Comparison of ENCODE assay signal across 30 mouse cellular contexts in the genomic region with DNA sequence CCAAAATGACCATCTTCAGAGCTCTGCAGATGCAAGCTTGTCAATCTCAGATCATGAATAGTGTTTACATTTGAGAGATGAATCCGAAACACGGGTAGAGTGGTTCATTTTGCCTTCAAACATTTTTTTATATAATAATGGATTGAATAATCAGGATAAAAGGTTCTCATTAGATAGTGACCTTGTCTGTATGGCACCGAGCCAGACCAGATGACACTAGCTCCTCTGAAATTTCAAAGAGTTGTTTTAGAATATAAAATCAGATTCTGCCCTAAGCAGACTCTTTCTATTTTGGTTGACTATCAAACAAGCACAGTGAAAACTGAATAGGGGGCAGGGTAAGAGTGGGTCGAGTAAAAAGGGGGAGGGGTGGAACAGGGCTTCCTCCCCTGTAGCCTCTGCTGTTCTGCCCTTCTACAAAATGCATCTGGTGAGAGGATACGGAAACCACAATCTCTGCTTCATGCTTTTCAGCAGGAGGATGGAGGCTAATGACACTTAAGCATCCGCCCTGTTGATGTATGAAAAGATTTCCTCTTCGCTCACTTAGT.
A peak's percentile ranks its signal among the peaks of the same experiment; 100 is the strongest.
DNase-seq lines count a peak whose midpoint lies in the region; ATAC-seq and TF ChIP-seq lines count a peak whose summit lies in the region.
"Had no signal": no experiment of that assay in that cellular context is flagged by ENCODE, and none has a peak within 500 bp of the region (broad histone marks: within the 10 kb centered on the region; RNA-seq: fewer than 3 reads in every experiment).

No protein-coding gene starts in this region.

- H3K79me2 ChIP-seq in heart, adult 2 months (replicated peaks; ENCODE audit: control insufficient read depth, insufficient read depth, low read length), result no peaks in the 10 kb centered on the region

- peak; percentile 22 for DNase-seq in adrenal gland, postnatal 10 days
- DNase-seq in adrenal gland, postnatal 4 days (ENCODE audit: low spot score in 2 of 2), result no peak
- no peak for DNase-seq in midbrain, embryonic 10.5 days (ENCODE audit: low spot score)
- DNase-seq in adrenal gland, postnatal 25 days, result peak; percentile 35
- peak; percentile 37 for DNase-seq in forebrain, embryonic 14.5 days (ENCODE audit: low spot score)
- no peak for DNase-seq in heart, adult 2 months
- no peak for DNase-seq in left cerebral cortex, adult 8-10 months (ENCODE audit: low spot score in 2 of 2)
- DNase-seq: cerebellum, adult 9-10 months; gastrocnemius, postnatal 25 days; heart, adult 11 months; heart, postnatal 4 days; kidney, adult 9 months; kidney, postnatal 10 days; layer of hippocampus, postnatal 36 days; liver; lung, embryonic 14.5 days; lung, postnatal 14 days; right cerebral cortex, postnatal 4 days; thymus, adult 18-20 months; thymus, postnatal 25 days had no signal

- H3K27me3 ChIP-seq in midbrain, embryonic 12.5 days, result no peaks in the 10 kb centered on the region
- no peaks in the 10 kb centered on the region for H3K27me3 ChIP-seq in midbrain, embryonic 10.5 days (ENCODE audit: low read depth, poor library complexity, severe bottlenecking)
- H3K27me3 ChIP-seq in forebrain, embryonic 14.5 days (replicated peaks; ENCODE audit: control insufficient read depth, insufficient read depth, low read length), result no peaks in the 10 kb centered on the region
- no peaks in the 10 kb centered on the region for H3K27me3 ChIP-seq in heart, adult 2 months (ENCODE audit: control insufficient read depth, insufficient read depth, low read length)
- H3K27me3 ChIP-seq: embryonic facial prominence, embryonic 15.5 days; hindbrain, embryonic 13.5 days; liver, embryonic 15.5 days; neural tube, embryonic 12.5 days had no signal

- 82% methylated on average over 7 of the region's 7 CpGs for WGBS in midbrain, embryonic 12.5 days
- WGBS in midbrain, embryonic 10.5 days, result 84% methylated on average over 7 of the region's 7 CpGs
- 67% methylated on average over 7 of the region's 7 CpGs for WGBS in forebrain, embryonic 14.5 days
- 60% methylated on average over 7 of the region's 7 CpGs for WGBS in heart, adult 2 months

- H3K9me3 ChIP-seq in midbrain, embryonic 12.5 days, result no peaks in the 10 kb centered on the region
- H3K9me3 ChIP-seq in midbrain, embryonic 10.5 days (replicated peaks), result no peaks in the 10 kb centered on the region
- H3K9me3 ChIP-seq in forebrain, embryonic 14.5 days (replicated peaks; ENCODE audit: control insufficient read depth, low read length), result no peaks in the 10 kb centered on the region
- H3K9me3 ChIP-seq: embryonic facial prominence, embryonic 15.5 days; hindbrain, embryonic 13.5 days; liver, embryonic 15.5 days; neural tube, embryonic 12.5 days had no signal

- no peak for TF ChIP-seq CTCF in heart, adult 2 months (IDR thresholded peaks at IDR 0.05)

- no peak overlapping the region for H3K27ac ChIP-seq in midbrain, embryonic 12.5 days (replicated peaks)
- no peak overlapping the region for H3K27ac ChIP-seq in midbrain, embryonic 10.5 days (replicated peaks)
- H3K27ac ChIP-seq in forebrain, embryonic 14.5 days (ENCODE audit: low read depth, low read length), result no peak overlapping the region
- no peak overlapping the region for H3K27ac ChIP-seq in heart, adult 2 months
- H3K27ac ChIP-seq: embryonic facial prominence, embryonic 15.5 days; hindbrain, embryonic 13.5 days; liver, embryonic 15.5 days; neural tube, embryonic 12.5 days; stomach, postnatal 0 days had no signal

- no peak overlapping the region for H3K9ac ChIP-seq in midbrain, embryonic 12.5 days (replicated peaks)
- H3K9ac ChIP-seq in forebrain, embryonic 14.5 days (ENCODE audit: low read length), result no peak overlapping the region
- H3K9ac ChIP-seq in heart, adult 2 months (ENCODE audit: low read depth, low read length), result no peak overlapping the region
- H3K9ac ChIP-seq: embryonic facial prominence, embryonic 15.5 days; hindbrain, embryonic 13.5 days; liver, embryonic 15.5 days; lung, embryonic 14.5 days; neural tube, embryonic 12.5 days had no signal

- TF ChIP-seq POLR2A in heart, adult 2 months (IDR thresholded peaks at IDR 0.05; ENCODE audit: insufficient read depth, low read depth, low read length), result no peak

- TF ChIP-seq EP300 in heart, adult 2 months (IDR thresholded peaks at IDR 0.05; ENCODE audit: insufficient read depth, low read depth, low read length), result no peak

- no peak overlapping the region for H3K4me3 ChIP-seq in midbrain, embryonic 12.5 days
- no peak overlapping the region for H3K4me3 ChIP-seq in midbrain, embryonic 10.5 days
- no peak overlapping the region for H3K4me3 ChIP-seq in forebrain, embryonic 14.5 days (ENCODE audit: low read depth, low read length)
- no peak overlapping the region for H3K4me3 ChIP-seq in heart, adult 2 months
- H3K4me3 ChIP-seq: embryonic facial prominence, embryonic 15.5 days; hindbrain, embryonic 13.5 days; liver, embryonic 15.5 days; myocyte; neural tube, embryonic 12.5 days had no signal

- H3K36me3 ChIP-seq in midbrain, embryonic 12.5 days, result no peaks in the 10 kb centered on the region
- no peaks in the 10 kb centered on the region for H3K36me3 ChIP-seq in midbrain, embryonic 10.5 days
- no peaks in the 10 kb centered on the region for H3K36me3 ChIP-seq in forebrain, embryonic 14.5 days (ENCODE audit: control insufficient read depth, insufficient read depth, low read length)
- H3K36me3 ChIP-seq in heart, adult 2 months (ENCODE audit: control insufficient read depth, insufficient read depth, low read length), result no peaks in the 10 kb centered on the region
- H3K36me3 ChIP-seq: embryonic facial prominence, embryonic 15.5 days; hindbrain, embryonic 13.5 days; liver, embryonic 15.5 days; neural tube, embryonic 12.5 days had no signal

- peak; percentile 38; the same call in 1 of the 2 replicates for ATAC-seq in midbrain, embryonic 12.5 days (ENCODE audit: low FRiP score, low read depth)
- peak; percentile 65; the same call in 1 of the 2 replicates for ATAC-seq in forebrain, embryonic 14.5 days
- ATAC-seq: intestine, embryonic 16.5 days; Patski had no signal

- H3K4me1 ChIP-seq in midbrain, embryonic 12.5 days, result peaks cover 2% of the 10 kb centered on the region; the same call in 1 of the 2 replicates
- no peaks in the 10 kb centered on the region for H3K4me1 ChIP-seq in midbrain, embryonic 10.5 days
- peaks cover 8% of the 10 kb centered on the region; the same call in 1 of the 2 replicates for H3K4me1 ChIP-seq in forebrain, embryonic 14.5 days (ENCODE audit: control insufficient read depth, insufficient read depth, low read length)
- no peaks in the 10 kb centered on the region for H3K4me1 ChIP-seq in heart, adult 2 months (ENCODE audit: control insufficient read depth, insufficient read depth, low read length)
- H3K4me1 ChIP-seq: embryonic facial prominence, embryonic 15.5 days; hindbrain, embryonic 13.5 days; liver, embryonic 15.5 days; neural tube, embryonic 12.5 days had no signal

- no peak overlapping the region for H3K4me2 ChIP-seq in midbrain, embryonic 12.5 days (replicated peaks)
- H3K4me2 ChIP-seq in forebrain, embryonic 14.5 days (ENCODE audit: low read length), result no peak overlapping the region
- H3K4me2 ChIP-seq: embryonic facial prominence, embryonic 15.5 days; heart, embryonic 11.5 days; hindbrain, embryonic 13.5 days; liver, embryonic 15.5 days; lung, embryonic 14.5 days; neural tube, embryonic 12.5 days had no signal

- intact Hi-C loops in heart, adult 2 months (cut with DNase I), result no loop called here

Comparison
In these comparisons a context has a peak if more than half of its experiments do, and no peak if none do; other contexts are left out.
1. DNase-seq: peak in adrenal gland, postnatal 10 days (single experiment), adrenal gland, postnatal 25 days (single experiment) and forebrain, embryonic 14.5 days (single experiment); none in adrenal gland, postnatal 4 days (0 of 2), midbrain, embryonic 10.5 days (single experiment), heart, adult 2 months (0 of 2) and left cerebral cortex, adult 8-10 months (0 of 2).